Mouse (Mus musculus) MN1 (cell line): ENCODE measurements at regions not wholly inside any gene's neighbourhood (a gene's known extent, or its start where the extent isn't known, plus 50 kb on each side); places are given as distances from the start of the nearest gene placed in this dataset.
"Not testable (repeated sequence)": the region's sequence is repeated elsewhere in the genome, so short reads cannot be mapped to it uniquely, and the experiment has no call there.

Experiments
- DNase-seq: peaks from one replicate; pipeline ENCODE4 v3.0.0-alpha.2; 2016; ENCODE audit warnings: low spot score

GRCm38 (mm10) chrX:94480748-94481147 lies 61.2 kb downstream of the Maged1 start:
- DNase-seq, result peak; percentile 10

GRCm38 (mm10) chrX:94467654-94468053 lies 74.3 kb downstream of the Maged1 start:
- not testable (repeated sequence) for DNase-seq
